Mouse (Mus musculus) mouse trophoblast stem cell (cell line): Measurements from ENCODE around the gene Ube2c.

Experiments used
- in situ Hi-C, 2 experiments: fragments of 300-500 bp; cut with MseI, MboI; formaldehyde crosslinking; loops; 2 replicates in 1 of 2; 3 replicates in 1 of 2; pipeline ENCODE4 v1.15.1; 2025

The Ube2c gene

DNA sequence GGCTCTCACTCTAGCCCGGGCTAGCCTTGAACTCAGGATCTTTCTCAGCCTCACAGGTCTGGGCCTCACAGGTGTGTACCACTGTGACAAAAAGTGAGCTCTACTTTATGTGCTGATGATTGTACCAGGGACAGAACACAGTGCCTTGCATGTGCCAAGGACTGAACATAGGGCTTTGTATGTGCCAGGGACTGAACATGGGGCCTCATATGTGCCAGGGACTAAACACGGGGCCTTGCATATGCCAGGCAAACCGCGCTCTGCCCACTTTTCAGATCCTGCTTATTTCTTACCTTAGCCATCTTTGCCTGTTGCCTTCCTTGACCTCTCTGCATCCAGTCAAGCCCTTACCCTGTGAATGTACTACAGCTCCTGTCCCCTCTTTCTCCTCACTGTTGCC is 7.7 kb upstream of the Ube2c start:
- in situ Hi-C loops = no loop called here

- in situ Hi-C loops = no loop called here
Measured at GRCm38 (mm10) chr2:164762593-164762992, 7.1 kb upstream of the Ube2c start.

- in situ Hi-C loops = no loop called here
Measured at GRCm38 (mm10) chr2:164765841-164766240, 3.9 kb upstream of the Ube2c start.

GRCm38 (mm10) chr2:164767812-164768540 is 1.7 kb upstream of the Ube2c start:
- in situ Hi-C loops = no loop called here

- in situ Hi-C loops = no loop called here
Measured at GRCm38 (mm10) chr2:164770279-164770678, 581 bp downstream of the Ube2c start.

- in situ Hi-C loops = no loop called here
Measured at GRCm38 (mm10) chr2:164771123-164771522, 1.4 kb downstream of the Ube2c start.

GRCm38 (mm10) chr2:164773229-164773988 is 3.7 kb downstream of the Ube2c start:
- in situ Hi-C loops = no loop called here

DNA sequence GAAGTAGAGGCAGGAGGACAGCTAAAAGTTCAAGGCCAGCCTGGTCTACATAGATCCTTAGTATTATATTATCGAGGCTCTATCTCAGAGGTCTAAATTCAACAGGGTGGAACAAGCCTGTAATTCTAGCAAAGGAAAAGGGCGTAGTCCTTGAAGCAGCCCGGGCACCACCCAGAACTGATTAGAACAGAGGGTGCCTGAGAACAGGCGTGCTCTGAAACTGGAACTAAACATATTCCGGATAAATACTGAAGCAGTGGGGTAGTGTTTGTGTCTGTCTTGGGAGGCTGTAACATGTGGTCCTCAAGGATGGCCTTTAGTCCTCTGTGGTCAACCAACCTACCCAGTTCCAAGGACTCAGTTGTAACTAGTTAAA is 4.3 kb downstream of the Ube2c start:
- in situ Hi-C loops = no loop called here

GRCm38 (mm10) chr2:164776130-164776529 is 6.4 kb downstream of the Ube2c start:
- in situ Hi-C loops = no loop called here

GRCm38 (mm10) chr2:164776801-164777200 is 7.1 kb downstream of the Ube2c start:
- in situ Hi-C loops = no loop called here

DNA sequence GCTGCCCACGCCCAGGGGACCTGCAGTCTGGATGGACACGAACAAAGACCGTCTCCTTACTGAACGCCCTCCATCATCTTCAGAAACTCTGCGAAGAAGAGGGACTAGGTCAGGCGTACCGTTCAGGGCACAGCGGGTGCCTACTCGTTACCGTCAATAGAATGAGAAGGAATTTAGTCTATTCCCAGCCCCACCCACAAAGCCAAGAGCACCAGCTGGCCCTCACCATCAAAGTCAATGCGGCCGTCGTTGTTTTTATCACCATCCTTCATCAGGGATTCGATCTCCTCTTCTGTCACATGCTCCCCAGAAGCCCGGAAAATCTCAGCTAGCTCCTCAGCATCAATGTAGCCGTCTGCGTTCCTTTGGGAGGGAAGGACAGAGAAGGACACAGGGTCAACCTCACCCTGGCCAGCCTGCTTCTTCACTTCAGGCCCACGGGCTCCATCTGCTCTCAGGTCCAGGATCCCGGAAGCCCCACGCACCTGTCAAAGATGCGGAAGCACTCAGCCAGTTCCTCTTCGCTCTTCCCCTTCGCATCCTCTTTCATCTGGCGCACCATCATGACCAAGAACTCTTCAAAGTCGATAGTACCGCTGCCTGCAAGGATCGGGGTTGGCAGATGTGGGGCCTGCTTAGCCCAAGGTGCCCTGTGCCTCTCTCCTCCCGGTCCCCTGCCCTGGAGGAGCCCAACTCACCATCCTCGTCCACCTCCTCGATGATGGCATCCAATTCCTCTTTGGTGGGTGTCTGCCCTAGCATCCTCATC is 7.7 kb downstream of the Ube2c start:
- in situ Hi-C loops = no loop called here

DNA sequence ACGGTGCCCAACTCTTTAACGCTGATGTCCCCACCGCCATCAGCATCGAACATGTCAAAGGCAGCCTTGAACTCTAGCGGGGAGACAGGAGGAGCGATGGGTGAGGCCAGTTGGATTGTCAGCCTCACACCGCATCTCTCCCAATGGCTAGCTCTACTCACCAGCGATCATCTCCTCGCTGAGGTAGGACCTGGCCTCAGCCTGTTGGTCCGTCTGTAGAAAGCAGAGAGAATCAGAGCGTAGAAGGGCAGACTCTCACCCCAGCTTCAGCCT is 8.3 kb downstream of the Ube2c start:
- in situ Hi-C loops = no loop called here

DNA sequence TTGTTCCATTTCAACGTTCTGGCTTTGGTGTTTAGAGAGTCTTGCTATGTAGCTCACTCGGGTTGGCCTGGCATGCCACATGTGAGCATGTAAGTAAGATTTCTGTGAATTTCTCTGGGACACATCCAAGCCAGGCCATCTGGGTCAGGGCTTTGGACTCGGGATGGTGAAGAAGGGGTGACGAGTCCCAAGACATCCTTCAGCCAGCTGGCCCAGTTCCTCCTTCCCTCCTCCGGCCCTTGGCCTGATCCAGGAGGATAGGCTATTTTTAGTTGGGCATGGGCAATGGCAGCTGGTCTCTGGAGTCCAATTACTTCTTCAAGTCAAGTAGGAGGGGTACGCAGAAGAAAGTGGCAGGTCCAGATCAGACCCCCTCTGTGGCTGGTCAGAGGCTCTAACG is 9.1 kb downstream of the Ube2c start:
- in situ Hi-C loops = no loop called here

DNA sequence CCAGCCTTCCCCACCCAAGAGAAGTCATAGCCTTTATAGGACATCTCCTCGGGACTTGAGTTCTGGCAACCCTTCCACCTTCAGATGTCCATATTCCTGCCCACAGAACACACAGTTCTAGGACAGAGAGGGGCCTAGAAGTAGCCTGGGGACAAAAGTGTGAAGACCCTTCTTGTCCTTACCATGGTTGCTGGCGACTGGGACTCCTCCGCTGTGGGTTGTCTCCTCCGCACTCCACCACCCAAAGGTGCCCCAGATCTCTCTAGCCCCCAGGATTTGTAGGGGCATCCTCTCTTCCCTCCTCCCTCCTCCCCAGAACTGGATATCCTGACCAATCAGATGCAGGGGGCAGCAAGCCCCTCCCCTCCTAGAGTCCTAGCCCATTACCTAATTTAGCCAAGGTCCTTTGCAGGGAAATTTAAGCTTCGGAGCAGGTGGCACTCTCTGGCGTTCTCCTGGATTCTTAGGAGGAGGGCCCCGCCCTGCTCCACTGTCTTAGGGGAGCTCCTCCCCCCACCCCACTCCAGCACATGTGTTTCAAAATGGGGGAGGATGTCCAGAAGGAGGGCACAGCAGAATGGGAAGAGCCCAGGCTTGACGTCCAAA is 9.9 kb downstream of the Ube2c start, which contains the start of gene Tnnc2:
Tnnc2 (minus strand) TSS at position 487 of the 606 bp plus-strand sequence.
- in situ Hi-C loops = no loop called here

GRCm38 (mm10) chr2:164781876-164782275 is 12.2 kb downstream of the Ube2c start:
- in situ Hi-C loops = no loop called here

DNA sequence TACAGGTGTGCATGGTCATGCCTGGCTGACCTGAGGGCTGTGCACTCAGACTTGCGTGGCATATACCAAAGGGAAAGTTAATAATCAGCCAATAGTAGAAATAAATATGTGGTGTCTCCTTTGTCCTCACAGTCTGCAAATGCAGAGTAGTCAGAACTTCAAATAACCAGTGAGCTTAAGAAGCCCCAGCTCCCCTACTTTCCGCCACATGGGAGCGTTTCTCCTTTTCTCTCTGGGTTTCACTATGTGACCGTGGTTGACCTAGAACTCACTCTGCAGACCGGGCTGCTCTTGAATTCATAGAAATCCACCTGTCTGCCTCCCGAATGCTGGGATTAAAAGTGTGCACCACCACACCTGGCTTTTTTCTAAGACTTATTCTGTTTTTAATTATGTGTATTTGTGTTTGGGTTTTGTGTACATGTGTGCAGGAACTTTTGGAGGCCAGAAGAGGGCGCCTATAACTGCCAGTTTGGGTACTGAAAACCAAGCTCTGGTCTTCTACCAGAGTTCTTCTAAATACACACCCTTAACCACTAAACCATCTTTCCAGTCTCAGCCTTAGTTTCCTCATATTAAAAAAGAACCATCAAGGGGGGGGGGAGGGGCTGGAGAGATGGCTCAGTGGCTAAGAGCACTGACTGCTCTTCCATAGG is 14.4 kb downstream of the Ube2c start:
- in situ Hi-C loops = no loop called here

DNA sequence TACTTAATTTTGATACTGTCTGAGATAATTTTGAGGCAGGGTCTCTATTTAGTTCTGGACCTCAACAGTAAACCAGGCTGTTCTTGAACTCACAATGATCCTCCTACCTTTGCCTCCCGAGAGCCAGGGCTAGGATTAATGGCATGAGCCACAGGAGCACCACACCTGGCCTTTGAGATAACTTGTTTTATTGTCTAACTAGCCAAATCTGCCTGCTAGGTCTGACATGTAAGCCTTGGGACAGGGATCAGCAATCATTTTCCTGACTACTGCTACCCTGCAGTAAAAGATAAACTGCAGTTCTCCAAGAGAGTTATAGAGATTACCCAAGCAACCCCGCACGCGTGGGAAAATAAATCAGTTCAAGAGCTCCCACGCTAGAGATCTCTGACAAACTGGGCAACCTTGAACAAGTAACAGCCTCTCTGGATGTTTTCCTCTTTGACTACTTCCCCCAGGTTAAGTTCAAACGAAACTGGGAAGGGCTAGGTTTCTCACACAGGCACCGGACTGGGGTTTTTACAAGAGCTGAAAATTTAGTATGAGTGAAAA is 15.2 kb downstream of the Ube2c start:
- in situ Hi-C loops = no loop called here

DNA sequence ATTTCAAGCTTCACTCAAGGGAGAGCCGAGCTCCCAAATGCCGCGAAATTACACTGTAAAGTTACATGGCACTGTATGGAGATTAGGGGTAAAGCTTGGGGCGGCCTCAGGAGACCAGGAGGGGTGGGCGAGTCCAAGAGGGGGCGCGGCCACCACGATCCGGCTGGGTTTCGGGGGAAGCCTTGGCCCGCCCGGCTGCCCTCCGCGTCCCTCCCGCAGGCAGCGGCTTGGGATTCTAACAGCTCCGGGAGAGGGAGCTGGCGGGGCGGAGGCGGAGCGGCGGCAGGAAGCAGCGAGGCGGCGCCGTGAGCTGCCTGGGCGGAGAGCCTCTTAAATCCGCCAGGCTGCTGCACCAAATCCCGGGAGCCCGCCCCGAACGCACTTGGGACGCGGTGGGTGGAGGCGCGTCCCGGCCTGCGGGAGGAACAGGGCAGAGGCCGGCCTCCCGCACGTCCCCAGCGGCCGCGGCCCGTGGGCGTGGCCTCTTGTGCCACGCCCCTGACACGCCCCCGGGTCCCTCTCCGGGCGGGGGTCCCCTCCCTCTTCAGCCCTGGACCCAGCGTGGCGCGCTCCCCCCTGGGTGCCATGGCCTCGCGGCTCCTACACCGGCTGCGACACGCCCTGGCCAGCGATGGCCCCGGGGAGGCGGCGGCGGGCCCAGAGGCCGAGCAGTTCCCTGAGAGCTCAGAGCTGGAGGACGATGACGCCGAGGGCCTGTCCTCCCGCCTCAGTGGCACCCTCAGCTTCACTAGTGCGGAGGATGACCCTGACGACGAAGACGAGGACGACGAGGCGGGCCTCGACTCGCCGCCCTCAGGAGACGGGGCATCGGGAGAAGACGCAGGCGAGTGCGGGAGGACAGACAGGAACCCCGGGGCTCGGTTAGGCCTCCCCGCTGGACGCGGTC is 16.0 kb downstream of the Ube2c start, which contains the start of gene Snx21:
Snx21 (plus strand) TSS at position 343 of the 907 bp plus-strand sequence.
- in situ Hi-C loops = no loop called here

- in situ Hi-C loops = no loop called here
Measured at GRCm38 (mm10) chr2:164786388-164786885, 16.7 kb downstream of the Ube2c start.

- in situ Hi-C loops = no loop called here
Measured at GRCm38 (mm10) chr2:164787032-164787431, 17.3 kb downstream of the Ube2c start.
